Mouse (Mus musculus): ENCODE measurements around the gene Zkscan7.

Gene Zkscan7

DNA sequence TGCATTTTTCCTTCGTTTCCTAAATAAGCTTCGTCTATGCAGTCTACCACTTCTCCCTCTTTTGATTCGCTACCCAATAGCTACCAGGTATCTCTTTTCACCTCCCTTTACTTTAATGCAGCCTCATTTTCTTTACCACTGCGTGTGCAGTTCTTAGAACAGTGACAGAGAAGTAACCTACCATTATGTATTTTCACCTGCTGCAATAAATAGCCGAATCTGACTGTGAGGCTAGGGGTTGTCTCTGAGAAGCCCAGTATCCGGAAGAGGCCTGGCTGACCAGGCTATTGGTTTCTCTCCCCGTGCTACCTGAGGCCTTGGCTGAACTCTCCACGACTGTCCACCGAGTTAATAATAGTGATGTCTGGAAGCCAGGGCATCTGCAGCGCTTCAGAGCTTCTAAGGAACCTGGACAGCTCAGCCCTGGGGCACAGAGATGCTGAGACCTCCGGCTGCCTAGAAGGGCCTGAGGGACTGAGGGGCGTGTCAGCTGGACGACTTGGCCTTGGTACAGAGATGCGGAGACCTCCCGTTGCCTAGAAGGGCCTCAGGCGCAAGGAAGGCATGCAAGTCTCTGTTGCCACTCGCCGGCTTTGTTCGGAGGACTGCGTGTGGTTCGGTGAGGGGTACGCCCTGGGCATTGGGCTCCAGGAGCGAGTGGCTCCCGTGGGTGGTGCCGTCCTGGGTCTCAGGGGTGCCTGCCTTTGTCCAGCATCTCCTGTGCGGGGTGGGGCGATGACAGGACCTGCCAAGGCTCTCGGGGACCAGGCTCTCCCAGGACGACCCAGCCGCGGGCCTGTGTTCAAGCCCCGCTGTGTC, 17.4 kb downstream of the Zkscan7 start:
- no peak for DNase-seq (ENCODE audit: low read depth)

DNA sequence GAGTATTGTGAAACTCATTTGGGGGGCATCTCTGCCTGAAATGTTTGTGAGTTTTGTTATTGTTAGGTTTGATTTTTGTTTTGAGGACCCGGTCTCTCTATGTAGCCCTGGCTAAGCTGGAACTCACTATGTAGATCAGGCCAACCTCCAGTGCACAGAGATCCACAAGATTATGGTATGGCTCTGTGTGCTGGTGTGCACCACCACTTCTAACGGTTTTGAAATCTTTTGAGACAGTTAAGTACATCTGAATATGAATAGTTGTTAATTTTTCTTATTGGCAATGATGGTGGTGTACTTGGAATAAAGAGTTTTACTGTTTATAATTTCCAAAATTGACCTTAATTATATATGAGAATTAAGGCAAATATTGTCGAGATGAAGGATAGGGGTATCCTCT, 37.0 kb downstream of the Zkscan7 start:
- no peak for DNase-seq (ENCODE audit: low read depth)

DNA sequence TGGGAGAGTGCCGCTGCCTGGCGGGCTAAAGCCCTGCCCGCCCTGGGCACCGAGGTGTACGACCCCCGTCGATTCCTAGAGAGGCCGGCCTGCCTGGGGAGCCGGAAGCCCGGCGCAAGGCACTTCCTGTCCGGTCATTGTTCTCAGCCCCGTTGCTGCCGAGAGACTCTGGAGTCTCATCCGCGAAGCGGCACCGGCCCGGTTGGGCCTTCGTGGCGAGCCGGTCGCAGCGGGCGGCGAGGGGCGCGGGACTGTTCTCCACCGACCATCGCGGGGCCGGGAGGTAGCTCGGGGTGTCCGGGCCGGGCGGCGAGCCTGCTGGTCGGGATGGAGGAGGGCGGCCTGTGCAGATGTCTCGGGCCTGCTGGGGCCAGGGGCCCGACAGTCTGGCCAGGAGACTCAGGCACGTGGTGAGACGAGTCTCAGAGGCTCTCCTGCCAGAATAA, 37.5 kb downstream of the Zkscan7 start, which contains the start of gene Zfp105:
TSS of gene Zfp105 (plus strand) at position 137 of the 446 bp plus-strand sequence.
- DNase-seq (ENCODE audit: low read depth), result peak; percentile 2

DNA sequence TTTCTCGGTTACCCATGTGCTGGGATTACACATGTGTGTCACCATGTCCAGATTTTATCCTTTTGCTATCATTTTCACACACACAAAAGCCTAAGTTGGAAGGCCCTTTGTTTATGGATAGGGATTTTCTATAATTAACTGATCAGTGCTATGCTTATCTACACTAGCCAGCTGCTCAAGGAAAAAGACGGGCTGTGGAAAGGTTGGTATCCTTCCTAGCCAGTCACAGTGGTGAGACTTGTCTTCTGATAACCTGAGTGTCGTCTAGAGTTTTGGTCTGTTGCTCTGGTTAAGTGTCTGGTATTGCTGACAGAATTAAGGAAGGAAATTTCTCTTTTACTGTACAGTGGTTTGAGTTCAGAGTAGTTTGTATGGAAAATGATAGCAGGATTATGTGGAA, 43.4 kb downstream of the Zkscan7 start:
- DNase-seq (ENCODE audit: low read depth), result no peak
